Mouse (Mus musculus): ENCODE results near the gene Anxa5. TPM values are rescaled to one million over a fixed set of nuclear protein-coding genes. Genes with fewer than 3 reads are reported as not detected.

The Anxa5 gene
- total and polyA plus RNA-seq, 3 experiments: 30.8 to 47.1 (median 43.4) TPM

- TF ChIP-seq MAFK (IDR thresholded peaks at IDR 0.05; ENCODE audit: insufficient replicate concordance, low read length): 0 out of 2 replicates have a peak, but pooled peaks have one; percentile 47
- no peak for TF ChIP-seq NRF1 (IDR thresholded peaks at IDR 0.05; ENCODE audit: low read depth, low read length)
- H3K4me3 ChIP-seq (replicated peaks in 1 of 3; ENCODE audit: low read depth in 2 of 3, low read length in 2 of 3, poor library complexity in 1 of 3): no peak overlapping the region
- H3K36me3 ChIP-seq (replicated peaks in 1 of 2; ENCODE audit: control insufficient read depth in 1 of 2, insufficient read depth in 1 of 2, low read length in 1 of 2): peaks cover 0 to 4% of the 10 kb centered on the region in 2 experiments
- peaks cover 0 to 23% of the 10 kb centered on the region in 2 experiments; a peak in 2 of 4 replicates for H3K4me1 ChIP-seq (ENCODE audit: control insufficient read depth in 1 of 2, insufficient read depth in 2 of 2)
- no peak overlapping the region for H3K27ac ChIP-seq (ENCODE audit: insufficient read depth, low read depth)
- H3K79me2 ChIP-seq (replicated peaks; ENCODE audit: control insufficient read depth, extremely low read depth, insufficient read depth, poor library complexity, severe bottlenecking): no peaks in the 10 kb centered on the region
- no peak overlapping the region for H3K4me2 ChIP-seq (ENCODE audit: insufficient read depth, low read depth, poor library complexity, severe bottlenecking)
- dilution Hi-C loops (cut with MboI; ENCODE audit: extremely low pct_ligation_motif_present, extremely low pct_unique_long_range_greater_than_20kb, low sequenced_read_pairs) (no loop called here), in situ Hi-C loops (cut with MboI; ENCODE audit: low pct_ligation_motif_present, low pct_unique_long_range_greater_than_20kb, low sequenced_read_pairs) (no loop called here)
- H3K27me3 ChIP-seq (replicated peaks): no peaks in the 10 kb centered on the region
- no peak for DNase-seq (ENCODE audit: extremely low read depth)
- no peak overlapping the region for H3K9ac ChIP-seq (ENCODE audit: insufficient read depth, low read depth)
- no peaks in the 10 kb centered on the region for H3K9me3 ChIP-seq (replicated peaks; ENCODE audit: low read length)
Measured at GRCm38 (mm10) chr3:36465538-36465937, 10.2 kb downstream of the Anxa5 start.

DNA sequence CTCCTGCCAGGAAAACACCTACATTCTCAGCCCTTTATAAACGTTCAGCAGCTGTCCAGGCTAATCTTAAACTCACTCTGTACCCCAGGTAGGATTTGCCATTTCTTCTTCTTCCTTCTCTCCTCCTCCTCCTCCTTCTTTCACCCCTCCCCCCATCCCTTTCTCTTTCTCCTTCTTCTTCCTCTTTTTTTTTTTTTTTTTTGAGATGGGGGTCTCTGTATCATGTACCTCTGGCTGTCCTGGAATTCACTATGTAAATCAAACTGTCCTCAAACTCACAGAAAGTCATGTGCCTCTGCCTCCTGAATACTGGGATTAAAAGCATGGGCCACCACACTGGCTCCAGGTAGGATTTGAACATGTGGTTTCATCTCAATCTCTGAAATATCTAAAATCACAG, 13.3 kb downstream of the Anxa5 start:
- dilution Hi-C loops (cut with MboI; ENCODE audit: extremely low pct_ligation_motif_present, extremely low pct_unique_long_range_greater_than_20kb, low sequenced_read_pairs): no loop called here
- no peak for DNase-seq (ENCODE audit: extremely low read depth)
- Histone ChIP-seq H3K4me2 (ENCODE audit: insufficient read depth, low read depth, poor library complexity, severe bottlenecking) (peak overlapping the region; percentile 36), H3K79me2 (replicated peaks; ENCODE audit: control insufficient read depth, extremely low read depth, insufficient read depth, poor library complexity, severe bottlenecking) (no peaks in the 10 kb centered on the region), H3K9ac (ENCODE audit: insufficient read depth, low read depth) (no peak overlapping the region), H3K36me3 (replicated peaks in 1 of 2; ENCODE audit: control insufficient read depth in 1 of 2, insufficient read depth in 1 of 2, low read length in 1 of 2) (peaks cover 5 to 20% of the 10 kb centered on the region in 2 experiments), H3K27me3 (replicated peaks) (no peaks in the 10 kb centered on the region), H3K9me3 (replicated peaks; ENCODE audit: low read length) (no peaks in the 10 kb centered on the region), H3K4me1 (ENCODE audit: control insufficient read depth in 1 of 2, insufficient read depth in 2 of 2) (peaks cover 0 to 27% of the 10 kb centered on the region in 2 experiments; a peak in 2 of 4 replicates), H3K27ac (ENCODE audit: insufficient read depth, low read depth) (no peak overlapping the region), H3K4me3 (replicated peaks in 1 of 3; ENCODE audit: low read depth in 2 of 3, low read length in 2 of 3, poor library complexity in 1 of 3) (no peak overlapping the region)
- TF ChIP-seq ZC3H11A (IDR thresholded peaks at IDR 0.05; ENCODE audit: low read depth, low read length) (no peak), ZNF384 (IDR thresholded peaks at IDR 0.05; ENCODE audit: low read depth, low read length) (peak; percentile 68)
- in situ Hi-C loops (cut with MboI; ENCODE audit: low pct_ligation_motif_present, low pct_unique_long_range_greater_than_20kb, low sequenced_read_pairs): no loop called here

GRCm38 (mm10) chr3:36461819-36462218, 13.9 kb downstream of the Anxa5 start:
- no peaks in the 10 kb centered on the region for H3K27me3 ChIP-seq (replicated peaks)
- dilution Hi-C loops (cut with MboI; ENCODE audit: extremely low pct_ligation_motif_present, extremely low pct_unique_long_range_greater_than_20kb, low sequenced_read_pairs) (no loop called here), in situ Hi-C loops (cut with MboI; ENCODE audit: low pct_ligation_motif_present, low pct_unique_long_range_greater_than_20kb, low sequenced_read_pairs) (no loop called here)
- peaks cover 5 to 24% of the 10 kb centered on the region in 2 experiments for H3K36me3 ChIP-seq (replicated peaks in 1 of 2; ENCODE audit: control insufficient read depth in 1 of 2, insufficient read depth in 1 of 2, low read length in 1 of 2)
- H3K27ac ChIP-seq (ENCODE audit: insufficient read depth, low read depth): no peak overlapping the region
- peak overlapping the region; percentile 23; the same call in 1 of the 2 replicates for H3K9ac ChIP-seq (ENCODE audit: insufficient read depth, low read depth)
- H3K79me2 ChIP-seq (replicated peaks; ENCODE audit: control insufficient read depth, extremely low read depth, insufficient read depth, poor library complexity, severe bottlenecking): no peaks in the 10 kb centered on the region
- TF ChIP-seq SIN3A (IDR thresholded peaks at IDR 0.05; ENCODE audit: low read length) (peak; percentile 51), BHLHE40 (IDR thresholded peaks at IDR 0.05; ENCODE audit: low read depth, low read length) (0 out of 2 replicates have a peak, but pooled peaks have one; percentile 7), MAX (IDR thresholded peaks at IDR 0.05; ENCODE audit: low read length) (0 out of 2 replicates have a peak, but pooled peaks have one; percentile 10), IRF4 (IDR thresholded peaks at IDR 0.05; ENCODE audit: low read depth, low read length) (peak; percentile 60), HCFC1 (IDR thresholded peaks at IDR 0.05; ENCODE audit: low read depth, low read length) (no peak), POLR2A (IDR thresholded peaks at IDR 0.05; ENCODE audit: low read depth, low read length) (no peak), MYC (IDR thresholded peaks at IDR 0.05; ENCODE audit: low read depth, low read length) (no peak), ZNF384 (IDR thresholded peaks at IDR 0.05; ENCODE audit: low read depth, low read length) (no peak), MEF2A (IDR thresholded peaks at IDR 0.05; ENCODE audit: borderline replicate concordance, low read depth, low read length) (peak; percentile 30; the same call in 1 of the 2 replicates), EP300 (IDR thresholded peaks at IDR 0.05; ENCODE audit: low read length) (peak; percentile 44), ETS1 (conservative IDR thresholded peaks at IDR 0.05; ENCODE audit: low read depth, low read length) (0 out of 2 replicates have a peak, but pooled peaks have one; percentile 17), JUND (conservative IDR thresholded peaks at IDR 0.05; ENCODE audit: low read depth, low read length) (peak; percentile 29), SMC3 (IDR thresholded peaks at IDR 0.05; ENCODE audit: low read depth, low read length) (0 out of 2 replicates have a peak, but pooled peaks have one; percentile 1), RCOR1 (conservative IDR thresholded peaks at IDR 0.05; ENCODE audit: low read depth, low read length) (0 out of 2 replicates have a peak, but pooled peaks have one; percentile 27), PAX5 (IDR thresholded peaks at IDR 0.05; ENCODE audit: low read length) (no peak), RAD21 (IDR thresholded peaks at IDR 0.05; ENCODE audit: low read depth, low read length) (no peak), JUN (IDR thresholded peaks at IDR 0.05; ENCODE audit: insufficient read depth, low read depth, low read length) (peak; percentile 28; the same call in 1 of the 2 replicates), UBTF (IDR thresholded peaks at IDR 0.05; ENCODE audit: low read depth, low read length) (no peak)
- peak; percentile 19 for DNase-seq (ENCODE audit: extremely low read depth)
- peaks cover 0 to 27% of the 10 kb centered on the region in 2 experiments; a peak in 2 of 4 replicates for H3K4me1 ChIP-seq (ENCODE audit: control insufficient read depth in 1 of 2, insufficient read depth in 2 of 2)
- H3K4me3 ChIP-seq (replicated peaks in 1 of 3; ENCODE audit: low read depth in 2 of 3, low read length in 2 of 3, poor library complexity in 1 of 3): no peak overlapping the region
- no peaks in the 10 kb centered on the region for H3K9me3 ChIP-seq (replicated peaks; ENCODE audit: low read length)
- H3K4me2 ChIP-seq (ENCODE audit: insufficient read depth, low read depth, poor library complexity, severe bottlenecking): peak overlapping the region; percentile 77
